Mouse (Mus musculus) spleen, postnatal 4 days (tissue): ENCODE measurements around the gene Rtn4rl2.

Experiments used
- DNase-seq, 2 experiments: peaks; one replicate each; pipeline ENCODE4 v3.0.0; 2022; ENCODE audit warnings: low spot score in 2 of 2

Gene Rtn4rl2

DNA sequence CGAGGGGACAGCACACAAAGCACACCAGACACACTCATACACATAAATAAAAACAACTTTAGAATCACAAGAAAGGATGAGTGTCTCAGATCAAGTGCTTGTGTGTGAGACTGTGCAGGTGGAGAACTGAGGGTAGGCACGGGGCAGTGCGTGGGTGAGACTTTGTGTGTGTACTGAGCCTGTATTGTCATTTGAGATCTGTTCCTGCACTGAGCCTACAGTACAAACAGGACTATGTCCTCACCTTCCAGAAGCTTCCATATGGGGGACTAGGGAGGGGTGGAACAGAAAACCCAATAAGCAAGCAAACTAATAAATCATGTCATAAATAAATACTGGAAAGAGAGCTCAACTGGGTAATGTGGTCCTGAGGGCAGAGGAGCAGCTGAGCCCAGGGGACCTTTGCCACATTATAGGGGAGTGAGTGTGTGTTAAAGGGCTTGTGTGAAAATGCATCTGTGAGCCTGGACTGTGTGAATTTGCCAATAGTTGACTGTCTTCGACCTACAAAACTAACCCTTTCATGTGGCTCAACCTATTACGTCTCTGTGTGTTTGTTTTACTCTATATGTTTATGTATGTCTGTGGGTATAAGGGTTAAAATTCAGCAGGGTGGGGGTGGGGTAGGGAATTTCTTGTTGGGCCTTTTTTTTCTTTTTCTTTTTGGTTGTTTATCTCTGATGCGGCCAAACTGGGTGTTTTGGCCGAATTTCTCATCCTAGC, 35.9 kb downstream of the Rtn4rl2 start:
- DNase-seq = no peak

DNA sequence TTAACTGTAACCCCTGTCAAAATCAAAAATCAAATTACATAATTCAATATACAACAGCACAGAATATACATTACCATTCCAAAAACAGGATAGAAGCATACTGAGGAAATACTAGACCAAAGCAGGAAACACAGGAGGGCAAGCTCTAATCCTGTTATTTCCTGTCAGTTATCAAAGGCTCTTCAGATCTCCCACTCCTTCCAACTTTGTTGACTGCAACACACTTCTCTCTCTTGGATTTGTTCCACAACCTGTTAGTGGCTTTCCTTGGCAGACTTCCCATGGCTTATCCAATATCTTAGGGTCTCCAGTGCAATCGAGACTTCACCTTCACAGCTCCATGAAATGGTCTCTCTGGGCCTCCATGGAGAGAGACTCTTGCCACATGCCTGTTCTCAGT, 41.3 kb downstream of the Rtn4rl2 start:
- no peak for DNase-seq

DNA sequence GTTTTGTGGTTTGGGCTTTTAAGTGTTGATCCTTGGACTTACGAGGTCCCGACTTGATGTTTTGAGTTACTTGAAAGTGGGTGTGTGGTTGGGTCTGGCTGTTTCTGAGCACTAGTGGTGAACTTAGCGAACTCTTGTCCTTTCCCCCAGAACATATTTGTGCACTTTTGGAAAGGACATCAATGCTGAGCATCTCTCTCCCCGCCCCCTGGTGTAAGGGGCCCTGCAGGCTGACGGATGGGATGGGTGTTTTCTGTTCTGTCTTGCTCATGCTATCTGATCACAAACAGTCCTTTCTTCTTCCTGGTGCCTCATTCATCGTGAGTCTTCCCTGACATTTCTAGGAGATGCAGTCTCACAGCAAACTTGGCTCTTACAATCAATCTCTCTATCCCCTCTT, 42.9 kb downstream of the Rtn4rl2 start:
- DNase-seq = peak in 1 of 2 experiments; percentile 51

DNA sequence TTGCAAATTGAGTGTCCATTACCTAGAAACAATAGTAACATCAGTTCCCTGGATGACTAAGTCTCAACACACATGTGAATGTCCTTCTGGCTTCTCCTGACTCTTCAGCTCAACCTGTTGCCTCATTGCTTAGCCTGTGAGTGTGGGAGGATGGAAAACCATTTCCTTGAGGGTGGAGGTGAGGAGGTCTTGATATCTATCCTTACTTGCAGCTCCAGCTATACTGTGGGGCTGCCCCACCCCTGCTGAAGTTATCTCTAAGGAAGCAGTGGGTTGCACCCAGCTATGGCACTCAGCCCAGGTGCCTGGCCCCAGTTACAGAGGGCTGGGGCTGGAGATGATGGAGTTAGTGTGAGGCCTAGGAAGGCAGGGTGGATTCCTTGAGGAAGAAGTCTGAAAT, 44.6 kb downstream of the Rtn4rl2 start:
- DNase-seq = peak; percentile 89

DNA sequence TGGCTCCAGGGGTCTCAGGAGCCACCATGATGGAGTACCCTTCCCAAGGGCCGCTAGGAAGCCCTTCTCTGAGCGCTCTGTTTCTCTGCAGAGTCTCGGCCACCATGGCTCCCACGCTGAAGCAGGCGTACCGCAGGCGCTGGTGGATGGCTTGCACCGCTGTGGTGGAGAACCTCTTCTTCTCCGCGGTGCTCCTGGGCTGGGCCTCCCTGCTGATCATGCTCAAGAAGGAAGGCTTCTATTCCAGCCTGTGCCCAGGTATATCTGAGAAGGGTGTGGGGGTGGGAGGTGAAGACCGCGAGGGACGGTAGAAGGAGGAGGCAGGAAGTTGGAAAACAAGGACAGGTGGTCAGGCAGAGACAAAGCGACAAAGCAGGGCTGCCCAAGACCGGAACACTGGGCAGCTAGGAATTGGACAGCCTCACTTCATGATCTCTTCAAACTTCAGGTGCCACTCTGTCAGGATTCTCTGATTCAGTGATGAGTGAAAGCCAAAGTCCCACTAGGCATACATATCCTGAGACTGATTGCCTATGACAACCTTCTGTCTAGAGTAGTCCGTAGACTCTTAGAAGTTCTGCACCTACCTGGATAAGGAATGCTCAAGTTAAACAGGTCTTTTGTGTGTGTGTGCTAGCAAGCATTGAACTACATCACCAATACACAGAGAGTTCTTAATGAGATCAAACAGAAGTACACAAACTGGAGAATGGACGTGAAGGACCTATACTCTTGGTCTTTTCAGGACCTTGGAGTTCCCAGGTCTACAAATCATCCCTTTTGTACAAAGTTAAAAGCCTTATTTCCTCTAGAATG, 45.6 kb downstream of the Rtn4rl2 start:
- no peak for DNase-seq

DNA sequence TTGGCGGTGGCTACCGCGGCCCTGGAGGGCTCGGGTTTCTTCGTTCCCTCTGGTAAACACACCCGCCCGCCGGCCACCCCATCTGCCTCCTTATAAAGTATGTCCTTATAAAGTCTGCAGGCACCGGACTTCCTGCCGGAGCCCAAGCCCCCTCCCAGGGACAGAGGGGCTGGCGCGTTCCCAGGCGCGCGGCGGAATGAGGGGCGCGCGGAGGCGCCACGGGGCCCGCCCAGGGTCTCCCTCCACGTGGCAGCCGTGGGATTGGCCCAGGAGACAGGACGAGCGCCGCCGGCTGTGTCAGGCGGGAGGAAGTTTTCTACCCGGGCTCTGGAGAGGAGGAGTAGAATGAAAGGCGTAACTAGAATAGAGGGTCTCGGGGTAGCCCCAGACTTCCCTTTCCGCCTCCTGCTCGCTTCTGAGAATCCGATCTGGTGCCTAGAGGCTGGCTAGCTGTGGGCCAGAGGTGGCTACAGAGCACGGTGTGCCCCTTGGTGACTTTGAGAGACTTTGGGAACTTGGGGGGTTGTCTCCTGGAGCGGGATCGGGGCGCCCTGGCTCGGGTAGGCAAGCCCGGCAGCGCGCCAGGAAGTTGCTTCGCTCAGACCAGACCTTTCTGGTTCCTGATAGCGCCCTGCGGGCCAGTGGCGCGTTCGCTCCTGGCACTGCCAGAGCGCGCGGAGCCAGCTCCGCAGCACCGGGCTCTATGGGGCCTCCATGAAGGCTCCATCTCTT, 46.3 kb downstream of the Rtn4rl2 start:
- DNase-seq = peak; percentile 82 to 91

DNA sequence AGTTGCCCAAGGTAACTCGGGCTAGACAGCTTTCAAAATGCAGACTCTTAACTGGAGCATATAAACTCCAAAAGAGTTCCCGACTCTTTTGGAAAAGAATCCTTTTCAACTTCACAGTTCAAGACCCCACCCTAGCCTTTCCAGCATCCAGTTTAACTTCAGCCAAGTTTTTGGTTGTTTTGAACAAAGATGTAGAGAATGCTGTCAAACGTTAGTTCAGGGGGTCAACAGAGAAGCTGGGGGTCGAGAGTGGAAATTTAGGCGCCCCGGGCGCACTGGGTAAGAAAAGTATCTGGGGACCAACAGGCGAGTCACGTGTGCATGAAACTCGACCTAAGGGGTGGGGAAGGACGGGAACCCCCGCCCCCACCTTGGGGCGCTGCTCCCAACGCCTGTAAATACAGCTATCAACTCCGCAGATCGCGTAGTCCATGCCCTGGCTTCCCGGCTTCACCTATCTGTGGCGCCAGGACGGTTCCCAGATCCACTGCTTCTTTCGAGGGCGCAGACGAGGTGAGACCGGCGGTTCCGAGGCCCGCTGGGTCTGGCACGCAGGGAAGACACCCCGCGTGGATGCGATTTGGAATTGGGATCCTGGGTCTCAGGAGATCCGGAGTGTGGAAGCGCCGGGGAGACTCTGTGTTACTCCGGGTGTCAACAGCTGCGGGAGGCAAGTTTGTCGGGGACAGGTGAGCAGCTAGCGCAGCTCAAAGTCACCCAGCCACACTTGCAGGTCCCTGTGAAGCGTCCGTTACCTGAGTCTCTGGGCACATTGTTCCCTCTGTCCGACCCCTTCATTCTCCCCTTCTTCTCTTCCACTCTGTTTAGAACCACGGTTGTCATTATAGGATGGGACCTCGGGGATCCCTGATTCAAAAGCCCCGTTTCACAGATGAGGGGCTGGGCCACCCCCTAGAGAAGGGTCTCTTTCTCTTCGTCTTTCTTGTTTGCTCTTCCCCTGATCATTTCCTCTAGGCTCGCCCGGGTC, 47.2 kb downstream of the Rtn4rl2 start:
- peak; percentile 78 to 88 for DNase-seq

DNA sequence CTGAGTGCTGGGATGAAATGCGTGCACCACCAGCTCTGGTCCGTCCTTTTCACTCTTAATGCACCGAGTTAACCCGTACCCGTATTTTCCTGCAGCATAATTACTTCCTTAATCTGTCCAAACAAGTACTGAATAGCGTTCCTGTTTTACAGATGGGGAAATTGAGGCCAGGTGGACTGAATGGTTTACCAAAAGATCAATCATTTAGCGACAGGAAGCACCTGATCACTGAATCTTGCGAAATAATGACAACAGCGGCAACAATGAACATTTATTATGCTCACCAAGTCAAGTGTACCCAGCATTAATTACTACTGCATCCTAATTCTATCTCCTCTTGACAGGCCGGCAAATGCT, 47.9 kb downstream of the Rtn4rl2 start, which contains the start of gene Slc43a1:
Gene Slc43a1, plus strand, starts transcription at position 258 of the 357 bp plus-strand sequence.
- no peak for DNase-seq

DNA sequence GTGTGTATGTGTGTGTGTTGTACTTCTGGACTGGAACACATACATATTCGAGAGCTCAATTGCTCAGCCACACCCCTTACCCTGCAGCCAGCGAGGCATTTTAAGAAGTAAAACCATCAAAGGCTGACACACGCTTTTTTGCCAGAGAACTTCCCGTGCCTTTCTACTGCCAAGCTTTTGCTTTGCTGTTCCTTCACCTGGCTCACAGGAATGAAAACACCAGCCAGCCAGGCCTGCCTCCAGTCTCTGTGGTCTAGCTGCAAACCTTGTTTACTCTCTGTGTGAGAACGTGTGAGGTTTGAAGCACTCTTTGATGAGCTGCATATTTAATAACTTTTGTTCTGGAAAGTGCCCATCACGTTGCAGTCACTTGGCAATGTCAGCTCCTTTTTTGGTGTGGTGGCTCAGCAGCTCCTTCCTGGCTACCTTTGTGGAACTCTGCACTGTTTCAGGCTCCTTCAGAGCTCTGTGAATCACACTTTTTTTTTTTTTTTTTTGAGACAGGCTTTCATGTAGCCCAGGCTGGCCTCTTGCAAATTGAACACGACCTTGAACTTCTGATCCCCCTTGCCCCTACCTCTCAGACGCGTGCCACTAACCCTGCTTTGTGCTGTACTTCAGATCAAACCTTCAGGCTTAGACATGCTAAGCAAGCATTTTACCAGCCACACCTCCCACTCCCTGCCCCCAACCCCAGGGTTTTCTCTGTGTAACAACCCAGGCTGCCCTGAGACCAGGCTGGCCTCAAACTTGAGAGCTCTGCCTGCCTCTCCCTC, 48.5 kb downstream of the Rtn4rl2 start:
- no peak for DNase-seq

DNA sequence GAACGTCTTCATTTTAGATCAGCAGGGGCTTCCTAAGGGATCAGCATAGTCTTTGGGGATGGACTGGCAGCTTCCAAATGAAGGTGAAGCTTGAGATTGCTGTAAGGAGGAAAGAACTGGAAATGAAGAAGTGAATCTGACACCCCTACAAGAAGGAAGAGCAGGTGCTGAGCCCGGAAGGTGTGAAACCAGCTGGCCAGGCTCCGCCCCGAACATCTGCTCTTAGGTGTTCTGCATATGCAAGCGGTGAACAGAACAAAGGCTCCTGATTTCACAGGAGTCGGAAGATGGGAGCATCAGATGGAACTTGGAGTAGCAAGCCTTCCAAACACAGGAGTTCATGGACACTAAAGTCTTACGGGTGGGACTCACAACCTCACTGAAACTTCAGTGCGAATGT, 49.4 kb downstream of the Rtn4rl2 start:
- DNase-seq = no peak

DNA sequence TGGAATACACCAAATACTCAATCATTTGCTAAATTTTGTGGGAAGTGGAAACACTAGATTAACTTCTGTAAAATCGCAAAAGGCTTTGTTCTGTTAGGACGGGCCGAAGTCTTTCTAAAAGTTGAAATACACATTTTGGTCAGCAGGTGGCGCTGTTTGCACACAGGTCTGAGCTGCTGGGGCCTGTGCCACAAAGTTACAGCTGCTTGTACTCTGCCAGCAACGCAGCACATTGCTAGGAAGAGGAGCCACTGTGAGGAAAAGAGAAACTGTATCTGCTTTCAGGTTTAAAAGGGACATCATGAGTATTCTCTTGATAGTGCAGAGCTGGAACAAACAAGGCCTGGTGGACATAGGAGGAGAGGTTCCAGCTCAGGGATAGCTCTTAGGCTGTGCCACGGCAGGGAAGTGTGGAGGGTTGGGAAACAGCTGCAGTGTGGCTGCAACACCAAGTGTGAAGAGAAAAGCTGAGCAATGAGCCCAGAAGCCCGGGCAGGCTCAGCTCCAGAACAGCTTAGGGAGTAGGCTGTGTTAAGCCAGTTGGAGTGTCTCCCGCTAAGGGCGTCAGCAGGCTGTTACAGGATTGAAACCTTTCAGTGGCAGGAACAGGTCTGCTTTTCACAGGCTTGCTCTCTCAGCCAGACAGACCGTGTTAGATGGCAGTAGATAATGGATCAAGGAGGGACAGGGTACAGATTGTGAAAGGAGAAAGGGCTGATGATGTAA, 54.7 kb downstream of the Rtn4rl2 start:
- peak; percentile 88 to 96 for DNase-seq

DNA sequence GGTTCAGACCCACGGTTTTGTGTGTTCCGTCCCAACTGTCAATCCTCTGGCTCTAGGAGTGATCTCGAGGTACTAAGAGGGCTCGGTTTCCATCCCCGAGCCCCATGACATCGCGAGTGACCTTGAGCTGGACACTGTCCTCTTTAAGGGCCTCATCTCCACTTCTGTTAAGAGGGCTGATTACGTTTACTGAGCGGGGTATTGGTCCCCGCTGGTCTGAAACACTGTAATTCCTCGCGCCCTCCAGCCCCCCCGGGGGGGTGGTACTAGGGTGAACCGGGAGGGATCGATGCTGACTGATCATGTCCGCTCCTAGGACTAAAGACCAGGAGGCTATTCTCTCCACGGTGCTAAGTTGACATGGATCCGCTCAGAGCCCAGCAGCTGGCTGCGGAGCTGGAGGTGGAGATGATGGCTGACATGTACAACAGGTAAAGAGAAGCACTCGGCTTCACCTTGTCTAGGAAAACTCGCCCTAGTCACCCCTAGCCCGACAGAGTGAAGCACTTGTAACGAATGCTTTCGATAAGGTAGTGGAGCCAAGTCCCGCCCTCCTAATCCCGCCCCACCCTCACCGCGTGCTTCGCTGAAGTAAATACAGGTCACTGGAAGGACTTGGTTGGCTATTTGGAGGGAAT, 59.1 kb downstream of the Rtn4rl2 start:
- DNase-seq = peak; percentile 59 to 76

DNA sequence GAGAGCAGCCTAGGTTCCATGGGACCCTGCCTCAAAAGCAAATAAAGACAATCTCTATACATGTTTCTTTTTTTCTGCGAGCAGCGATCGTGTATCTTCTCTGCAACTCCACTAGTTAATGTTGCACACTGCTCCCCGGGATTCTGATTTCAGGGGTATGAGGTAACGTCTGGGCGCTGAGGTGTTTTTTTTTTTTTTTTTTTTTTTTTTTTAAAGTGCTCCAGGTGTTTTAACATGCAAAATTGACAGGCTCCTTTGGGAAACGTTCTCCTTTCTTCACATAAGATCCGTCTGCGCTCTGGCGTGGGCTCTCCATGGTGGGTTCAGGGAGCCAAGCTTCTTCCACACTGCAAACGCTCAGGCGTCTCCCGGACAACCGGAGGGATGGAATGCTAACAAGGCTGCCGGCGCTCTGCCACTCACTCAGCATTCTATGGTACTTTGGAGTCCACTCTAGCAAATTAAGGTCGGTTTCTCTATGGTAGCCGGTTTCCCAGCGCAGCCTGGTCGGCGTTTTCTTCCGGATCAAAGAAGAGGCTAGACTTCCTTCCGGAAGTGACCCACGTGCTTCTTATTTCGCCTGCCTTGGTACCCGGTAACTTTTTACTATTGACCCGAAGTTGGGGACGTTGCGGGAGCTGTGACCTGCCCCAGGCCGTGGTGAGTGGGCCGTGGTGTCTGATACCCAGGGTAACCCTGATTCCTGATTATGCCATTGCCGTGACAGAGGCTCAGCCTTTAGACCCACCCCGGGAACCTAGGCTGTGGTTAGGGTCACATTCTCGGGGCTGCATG, 59.8 kb downstream of the Rtn4rl2 start, which contains the start of gene Timm10:
Gene Timm10, plus strand, starts transcription at position 510 of the 795 bp plus-strand sequence.
- peak; percentile 82 to 87 for DNase-seq

DNA sequence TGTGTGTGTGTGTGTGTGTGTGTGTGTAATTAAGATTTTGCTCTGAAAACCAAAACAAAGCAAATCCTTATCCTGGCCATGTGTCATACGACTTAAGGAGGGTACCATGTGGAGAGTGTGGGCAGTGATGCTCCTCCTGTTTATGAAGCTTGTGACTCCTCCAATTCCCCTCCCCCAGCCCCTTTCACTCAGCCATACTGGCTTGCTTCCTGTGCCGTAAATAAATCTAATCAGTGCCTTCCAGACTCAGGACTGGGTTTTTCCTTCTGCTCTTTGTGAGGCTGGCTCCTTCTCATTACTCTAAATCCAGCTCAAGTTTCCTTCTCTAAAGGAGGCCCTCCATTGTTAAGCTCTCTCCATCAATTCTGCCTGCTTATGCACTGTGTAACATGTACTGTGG, 63.3 kb downstream of the Rtn4rl2 start:
- no peak for DNase-seq

DNA sequence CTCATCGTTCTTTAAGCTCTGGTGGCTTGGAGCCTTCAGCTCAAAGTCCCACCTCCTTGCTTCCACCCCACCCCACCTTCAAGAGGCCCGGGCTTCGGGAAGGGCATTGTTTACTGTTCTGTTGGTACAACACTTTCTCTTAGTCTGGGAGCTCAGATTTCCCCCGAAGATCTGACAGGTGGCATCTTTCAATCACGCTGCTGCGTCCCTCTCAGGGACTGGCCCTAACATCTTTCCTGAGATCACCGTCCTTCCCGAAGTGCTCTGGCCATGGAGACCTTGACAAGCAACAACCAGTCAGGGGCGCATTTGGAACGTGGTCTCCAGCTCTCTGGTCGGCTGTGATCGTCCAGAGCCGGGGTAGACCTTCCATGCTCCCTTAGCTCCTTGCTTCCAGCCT, 64.0 kb downstream of the Rtn4rl2 start, which contains the start of gene Smtnl1:
Gene Smtnl1, minus strand, starts transcription at position 101 of the 400 bp plus-strand sequence.
- DNase-seq = no peak
